Mouse (Mus musculus) cerebellum, postnatal 25 days (tissue): ENCODE measurements at regions not wholly inside any gene's neighbourhood (a gene's known extent, or its start where the extent isn't known, plus 50 kb on each side); places are given as distances from the start of the nearest gene placed in this dataset.

Experiments
- DNase-seq, 2 experiments: peaks; one replicate each; pipeline ENCODE4 v3.0.0; 2021; ENCODE audit warnings: mixed read lengths in 2 of 2

GRCm38 (mm10) chr11:17324651-17325050 is 67.3 kb downstream of the C1d start:
- DNase-seq, result no peak

- no peak for DNase-seq
These were observed 68.6 kb downstream of the C1d start for GRCm38 (mm10) chr11:17325731-17326646.

GRCm38 (mm10) chr11:17326695-17327094 is 69.3 kb downstream of the C1d start:
- DNase-seq, result no peak

- DNase-seq, result no peak
These were observed 94.1 kb downstream of the C1d start for GRCm38 (mm10) chr11:17351476-17351875.

GRCm38 (mm10) chr11:17352148-17353130 is 95.1 kb downstream of the C1d start:
- DNase-seq, result peak; percentile 15 to 17

- DNase-seq, result no peak
These were observed 102.4 kb downstream of the C1d start for GRCm38 (mm10) chr11:17359698-17360254.

GRCm38 (mm10) chr11:17377859-17378258 is 120.5 kb downstream of the C1d start:
- DNase-seq, result no peak

GRCm38 (mm10) chr11:17386756-17387155 is 129.4 kb downstream of the C1d start:
- DNase-seq, result no peak

GRCm38 (mm10) chr11:17393832-17394231 is 136.5 kb downstream of the C1d start:
- no peak for DNase-seq

GRCm38 (mm10) chr11:17414531-17414930 is 157.2 kb downstream of the C1d start:
- DNase-seq, result peak in 1 of 2 experiments; percentile 1

- no peak for DNase-seq
These were observed 157.8 kb downstream of the C1d start for GRCm38 (mm10) chr11:17415144-17415543.

GRCm38 (mm10) chr11:17417656-17418289 is 160.4 kb downstream of the C1d start:
- peak in 1 of 2 experiments; percentile 3 for DNase-seq

- DNase-seq, result no peak
These were observed 184.8 kb downstream of the C1d start for GRCm38 (mm10) chr11:17442133-17442532.

- DNase-seq, result no peak
These were observed 191.9 kb downstream of the C1d start for GRCm38 (mm10) chr11:17449289-17449688.

GRCm38 (mm10) chr11:17450360-17451045 is 193.1 kb downstream of the C1d start:
- no peak for DNase-seq

- DNase-seq, result no peak
These were observed 194.1 kb downstream of the C1d start for GRCm38 (mm10) chr11:17451451-17451850.

- no peak for DNase-seq
These were observed 196.2 kb downstream of the C1d start for GRCm38 (mm10) chr11:17453530-17453929.

- DNase-seq, result no peak
These were observed 201.6 kb downstream of the C1d start for GRCm38 (mm10) chr11:17458946-17459345.

GRCm38 (mm10) chr11:17460024-17460919 is 202.9 kb downstream of the C1d start:
- DNase-seq, result peak; percentile 35 to 47

GRCm38 (mm10) chr11:17460920-17461279 is 203.5 kb downstream of the C1d start:
- DNase-seq, result peak in 1 of 2 experiments; percentile 19

- DNase-seq, result no peak
These were observed 204.3 kb downstream of the C1d start for GRCm38 (mm10) chr11:17461701-17462100.
